Mouse (Mus musculus) heart, adult 18-20 months (tissue): ENCODE measurements at regions not wholly inside any gene's neighbourhood (a gene's known extent, or its start where the extent isn't known, plus 50 kb on each side); places are given as distances from the start of the nearest gene placed in this dataset.

Experiments used
- DNase-seq, 2 experiments: peaks; one replicate each; pipeline ENCODE4 v3.0.0; 2021 to 2022; ENCODE audit warnings: mixed read lengths in 1 of 2

GRCm38 (mm10) chrX:11487876-11488275, 160.3 kb downstream of the H2al1j start:
- DNase-seq = no peak

DNA sequence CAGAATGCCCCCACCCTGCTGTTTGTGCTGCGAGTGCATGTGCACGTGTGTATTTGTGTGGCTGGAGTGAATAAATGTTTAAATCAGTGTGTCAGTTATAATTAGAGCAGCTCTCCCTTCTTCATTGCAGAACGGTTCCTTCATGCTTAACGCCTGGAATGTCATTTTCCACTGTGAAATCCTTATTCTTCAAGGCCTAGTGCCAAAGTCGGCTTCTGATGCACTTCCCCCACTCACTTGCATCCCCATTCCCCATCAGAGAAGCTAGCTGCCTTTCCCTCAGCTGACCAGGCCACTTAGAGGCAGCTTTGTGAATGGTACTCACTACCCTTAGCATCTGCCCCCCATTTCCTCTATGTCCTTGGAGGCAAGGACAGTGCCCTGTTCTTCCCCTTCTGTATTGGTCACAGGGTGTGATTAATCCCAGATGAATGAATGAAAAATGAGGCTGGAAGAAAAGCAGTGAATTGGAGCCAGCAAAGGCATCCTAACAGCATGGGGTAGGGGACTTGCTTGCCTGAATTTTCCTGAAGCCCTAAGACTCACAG, 162.6 kb downstream of the H2al1j start:
- DNase-seq = no peak

DNA sequence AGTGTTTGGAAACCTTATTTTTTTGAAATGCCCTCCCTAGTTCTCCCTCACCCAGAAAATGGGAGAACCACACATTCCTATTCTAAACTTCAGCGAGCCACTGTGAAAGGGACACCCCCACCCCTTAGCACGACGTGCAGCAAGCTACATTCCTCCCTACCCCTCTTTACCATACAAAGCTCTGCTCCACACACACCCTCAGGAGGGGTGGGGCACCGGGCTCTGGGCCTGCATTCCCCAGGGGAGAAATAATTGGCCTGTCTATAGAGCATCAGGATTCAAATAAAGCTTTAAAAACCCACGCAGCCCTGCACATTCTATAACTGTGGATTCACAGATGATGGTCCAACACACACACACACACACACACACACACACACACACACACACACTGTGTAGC, 163.6 kb downstream of the H2al1j start:
- DNase-seq = no peak

DNA sequence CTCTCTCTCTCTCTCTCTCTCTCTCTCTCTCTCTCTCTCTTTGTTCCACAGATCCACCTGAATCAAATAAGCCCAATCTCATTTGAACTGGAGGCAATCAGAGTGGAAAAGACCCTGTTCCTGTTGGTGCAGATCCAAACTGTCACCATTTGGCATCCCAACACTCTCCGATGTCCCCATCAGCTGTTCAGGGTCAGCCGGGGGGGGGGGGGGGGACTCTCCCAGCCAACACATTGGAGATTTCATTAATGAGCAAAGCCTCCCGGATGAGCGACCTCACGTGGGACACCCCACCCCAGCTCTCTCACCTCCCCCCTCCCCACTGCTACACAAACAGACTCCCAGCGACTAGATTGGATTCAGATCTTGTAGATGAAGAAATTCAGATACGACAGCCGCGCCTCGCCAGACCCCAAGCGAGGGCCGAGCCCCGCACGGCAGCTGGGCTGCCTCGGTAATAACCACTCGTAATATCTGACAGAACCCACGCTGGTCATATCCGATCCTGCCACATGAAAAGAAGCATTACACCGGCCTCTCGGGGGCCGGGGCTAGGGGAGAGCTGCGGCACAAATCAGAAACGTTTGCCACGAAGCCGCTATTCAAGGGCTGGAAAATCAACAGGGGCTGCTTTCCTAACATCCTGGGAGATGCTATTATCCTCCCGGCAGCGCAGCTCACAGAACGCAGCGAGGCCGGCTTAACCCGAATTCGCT, 164.2 kb downstream of the H2al1j start:
- no peak for DNase-seq

- peak; percentile 12 to 26 for DNase-seq
These were observed 166.1 kb downstream of the H2al1j start for GRCm38 (mm10) chrX:11493526-11494245.

DNA sequence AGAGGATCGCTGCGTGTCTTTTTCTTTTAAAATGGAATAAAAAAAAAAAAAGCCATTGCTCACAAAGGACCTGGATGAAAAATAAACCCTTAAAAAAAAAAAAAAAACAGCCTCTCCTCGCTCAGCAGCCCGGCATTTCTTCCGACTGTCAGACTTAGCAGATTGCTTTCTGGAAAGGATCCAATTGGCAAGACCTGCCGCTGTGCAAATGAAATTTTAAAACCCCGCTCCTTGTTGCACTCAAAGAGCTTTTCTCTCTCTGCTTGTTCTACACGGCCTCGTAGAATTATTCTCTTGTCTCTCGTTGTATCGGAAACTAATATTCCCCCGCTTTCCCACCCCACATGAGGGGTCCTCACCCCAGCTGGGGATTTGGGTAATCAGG, 166.6 kb downstream of the H2al1j start:
- peak; percentile 23 to 43 for DNase-seq

DNA sequence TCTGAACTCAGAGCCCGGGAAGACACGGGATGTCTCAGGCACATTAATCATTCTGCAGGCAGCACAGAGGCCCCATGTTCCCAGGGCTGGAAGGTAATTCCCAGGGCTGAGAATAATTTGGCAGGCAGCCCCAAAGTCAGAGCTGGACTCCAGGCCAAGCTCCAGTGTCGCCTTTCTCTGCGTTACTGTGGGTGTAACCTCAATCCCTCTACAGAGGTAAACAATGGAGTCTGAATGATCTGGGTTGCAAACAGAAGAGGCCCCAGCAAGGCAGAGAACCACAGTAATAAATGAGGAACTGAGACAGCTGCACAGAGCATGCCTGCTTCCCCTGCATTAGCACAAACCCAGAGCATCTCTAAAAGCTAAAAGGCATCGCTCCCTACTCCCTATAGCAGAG, 184.8 kb downstream of the H2al1j start:
- peak; percentile 51 to 52 for DNase-seq

GRCm38 (mm10) chrX:11512928-11513327, 185.3 kb downstream of the H2al1j start:
- DNase-seq = no peak

GRCm38 (mm10) chrX:11523791-11524190, 196.2 kb downstream of the H2al1j start:
- no peak for DNase-seq

GRCm38 (mm10) chrX:11525326-11525725, 197.7 kb downstream of the H2al1j start:
- no peak for DNase-seq

- no peak for DNase-seq
These were observed 201.0 kb downstream of the H2al1j start for GRCm38 (mm10) chrX:11528589-11528988.

DNA sequence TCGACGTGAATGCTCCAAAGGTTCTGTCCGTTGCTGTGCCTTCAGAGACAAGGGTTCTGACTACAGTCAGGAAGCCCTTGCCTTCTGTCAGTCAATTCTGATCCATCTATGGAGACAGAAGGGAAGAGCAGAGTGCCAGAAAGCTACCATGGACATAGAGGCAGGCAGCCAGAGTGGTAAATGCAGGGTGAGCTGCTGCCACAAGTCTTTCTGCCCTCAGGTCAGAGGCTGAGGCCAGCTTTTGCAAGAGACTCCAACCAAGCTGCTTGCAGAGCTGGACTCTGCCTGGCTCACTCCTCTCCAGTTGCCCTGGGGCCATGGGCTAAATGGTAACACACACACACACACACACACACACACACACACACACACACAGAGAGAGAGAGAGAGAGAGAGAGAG, 201.6 kb downstream of the H2al1j start:
- no peak for DNase-seq

DNA sequence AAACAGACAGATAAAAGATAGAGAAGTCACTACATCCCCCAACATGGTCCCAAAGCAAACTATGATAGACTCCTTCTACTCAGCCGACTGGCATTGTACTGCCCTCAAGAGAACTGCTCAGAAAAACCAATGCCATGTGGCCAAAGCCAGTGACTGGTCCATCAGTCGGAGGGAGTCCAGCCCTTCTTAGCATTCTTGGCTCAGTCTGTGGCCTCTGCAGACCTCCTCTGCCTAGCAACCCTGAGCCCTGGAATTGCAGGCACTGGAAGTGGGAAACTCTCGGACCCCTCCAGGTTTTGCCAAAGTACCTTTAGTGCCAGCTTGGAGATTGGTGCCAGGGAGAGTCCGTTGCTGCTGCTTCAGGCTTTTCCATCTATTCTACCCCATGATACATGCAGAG, 205.2 kb downstream of the H2al1j start:
- DNase-seq = no peak

- no peak for DNase-seq
These were observed 206.2 kb downstream of the H2al1j start for GRCm38 (mm10) chrX:11533871-11534270.

DNA sequence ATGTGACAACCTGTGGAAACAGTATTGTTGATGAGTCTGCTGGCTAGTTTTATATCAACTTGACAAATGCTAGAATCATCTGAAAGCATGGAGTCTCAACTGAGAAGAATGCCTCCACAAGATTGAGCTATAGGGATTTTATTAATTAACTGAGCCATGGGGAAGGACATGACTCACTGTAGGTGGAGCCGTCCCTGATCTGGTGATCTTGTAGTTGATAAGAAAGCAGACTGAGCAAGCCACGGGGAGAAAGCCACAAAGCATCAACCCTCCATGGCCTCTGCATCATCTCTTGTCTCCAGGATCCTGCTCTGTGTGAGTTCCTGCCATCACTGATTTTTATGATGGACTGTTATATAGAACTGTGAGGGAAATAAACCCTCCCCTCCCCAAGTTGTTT, 213.4 kb downstream of the H2al1j start:
- no peak for DNase-seq

- no peak for DNase-seq
These were observed 222.7 kb downstream of the H2al1j start for GRCm38 (mm10) chrX:11550164-11550851.

DNA sequence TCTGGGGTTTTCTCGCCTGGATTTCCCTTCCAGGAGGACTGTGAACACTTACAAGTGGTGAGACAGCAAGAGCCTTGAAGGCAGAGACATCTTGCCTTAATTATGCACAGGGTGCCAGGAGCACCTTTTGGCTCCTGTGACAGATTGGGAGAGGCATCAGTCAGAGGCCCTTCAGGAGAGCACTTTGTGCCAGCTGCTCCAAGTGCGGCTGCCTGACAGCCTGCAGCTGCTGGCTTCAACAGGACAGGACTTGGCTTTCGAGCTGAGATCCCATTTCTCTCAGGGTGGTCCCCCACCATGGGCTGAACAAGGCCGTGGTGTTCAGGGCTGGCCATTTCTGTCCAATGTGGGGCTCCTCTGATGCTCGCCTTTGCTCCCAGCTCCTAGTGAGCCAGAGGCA, 224.6 kb downstream of the H2al1j start:
- DNase-seq = no peak

DNA sequence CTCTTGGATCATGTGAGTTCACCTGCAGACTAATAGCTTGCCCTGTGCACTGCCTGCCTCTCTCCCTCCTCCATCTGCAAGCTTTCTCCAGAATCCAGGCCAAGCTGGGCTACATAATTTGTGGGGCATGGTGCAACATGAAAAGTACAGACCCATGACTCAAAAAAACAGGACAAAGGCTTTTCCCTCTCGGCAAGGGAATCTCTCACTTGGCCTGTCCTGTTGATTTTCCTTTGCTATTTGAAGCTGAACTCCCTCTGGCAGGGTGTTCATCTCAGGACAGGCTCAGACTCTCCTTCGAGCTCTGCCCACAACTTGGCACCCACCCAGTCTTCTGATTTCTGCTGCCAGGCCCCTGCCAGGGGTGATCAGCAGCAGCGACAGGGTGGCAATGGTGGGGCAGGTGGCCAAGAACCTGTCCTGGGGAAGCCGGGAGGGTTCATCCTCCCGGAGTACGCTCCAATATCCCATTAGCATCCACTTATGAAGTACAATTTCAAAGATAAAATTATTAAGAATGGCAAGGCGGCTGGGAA, 227.5 kb downstream of the H2al1j start:
- DNase-seq = peak in 1 of 2 experiments; percentile 12

DNA sequence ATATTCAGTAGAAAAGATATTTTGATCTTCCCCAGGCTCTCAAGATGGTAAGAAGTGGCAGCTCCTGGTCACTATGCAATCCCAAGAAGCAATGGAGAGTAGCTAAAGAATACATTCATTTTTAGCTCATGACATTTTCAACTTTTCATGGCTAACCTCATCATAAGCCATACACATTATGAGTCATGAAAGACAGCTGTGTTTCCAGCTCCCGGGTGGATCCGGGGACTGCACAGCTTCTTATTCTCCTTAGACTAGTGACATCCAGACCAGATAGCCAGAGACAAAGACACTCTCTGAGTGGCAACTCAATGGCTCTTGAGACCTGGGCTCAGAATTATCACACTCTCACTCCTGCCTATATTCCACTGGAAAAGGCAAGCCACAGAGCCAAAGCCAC, 230.6 kb downstream of the H2al1j start:
- no peak for DNase-seq

- peak in 1 of 2 experiments; percentile 10 for DNase-seq
These were observed 233.1 kb downstream of the H2al1j start for GRCm38 (mm10) chrX:11560550-11561276.

- DNase-seq = no peak
These were observed 238.3 kb downstream of the H2al1j start for GRCm38 (mm10) chrX:11565888-11566287.

GRCm38 (mm10) chrX:11567827-11568226, 240.2 kb downstream of the H2al1j start:
- DNase-seq = no peak
